Mouse (Mus musculus) neutrophil, adult 5-6 weeks (primary cell): ENCODE data around the gene Olfml2b. TPM values are rescaled to one million over a fixed set of nuclear protein-coding genes. Genes with fewer than 3 reads are reported as not detected.

Experiments used
- ATAC-seq: fragments of 151-379, 151-347 bp; 2 replicates; pipeline ENCODE4 v1.8.0; 2017; ENCODE audit warnings: mild to moderate bottlenecking, moderate TSS enrichment; ENCODE audit not compliant: insufficient number of reproducible peaks, poor library complexity, low FRiP score, severe bottlenecking; ENCODE audit errors: extremely low read depth
- total RNA-seq: library from RNA; stranded (forward); fragments of 200-1000 nt; gene quantifications from 2 replicates; pipeline ENCODE4 v1.2.3, GENCODE M21; 2017

Olfml2b gene
- total RNA-seq, 1 experiment from 2014 or later: 1.5 TPM

- no peak for ATAC-seq
Observed at GRCm38 (mm10) chr1:170679624-170680023, 35.3 kb downstream of the Olfml2b start.

- ATAC-seq: peak; percentile 28; the same call in 1 of the 2 replicates
Observed at GRCm38 (mm10) chr1:170683863-170684262, 39.5 kb downstream of the Olfml2b start.

- no peak for ATAC-seq
Observed at GRCm38 (mm10) chr1:170689773-170690172, 45.4 kb downstream of the Olfml2b start.

- no peak for ATAC-seq
Observed at GRCm38 (mm10) chr1:170691301-170691700, 47.0 kb downstream of the Olfml2b start.

- no peak for ATAC-seq
Observed at GRCm38 (mm10) chr1:170694821-170695291, 50.5 kb downstream of the Olfml2b start.

GRCm38 (mm10) chr1:170695326-170695725 lies 51.0 kb downstream of the Olfml2b start:
- no peak for ATAC-seq

- ATAC-seq: no peak
Observed at GRCm38 (mm10) chr1:170696996-170697395, 52.7 kb downstream of the Olfml2b start.

GRCm38 (mm10) chr1:170697771-170698356 lies 53.5 kb downstream of the Olfml2b start:
- no peak for ATAC-seq

GRCm38 (mm10) chr1:170698771-170699170 lies 54.4 kb downstream of the Olfml2b start:
- ATAC-seq: no peak

- no peak for ATAC-seq
Observed at GRCm38 (mm10) chr1:170699553-170699952, 55.2 kb downstream of the Olfml2b start.

GRCm38 (mm10) chr1:170700496-170701027 lies 56.2 kb downstream of the Olfml2b start:
- no peak for ATAC-seq

- no peak for ATAC-seq
Observed at GRCm38 (mm10) chr1:170701178-170701577, 56.8 kb downstream of the Olfml2b start.

- no peak for ATAC-seq
Observed at GRCm38 (mm10) chr1:170701582-170701981, 57.2 kb downstream of the Olfml2b start.

- ATAC-seq: peak; percentile 64; the same call in 1 of the 2 replicates
Observed at GRCm38 (mm10) chr1:170702263-170702662, 57.9 kb downstream of the Olfml2b start.

- no peak for ATAC-seq
Observed at GRCm38 (mm10) chr1:170702958-170703357, 58.6 kb downstream of the Olfml2b start.

GRCm38 (mm10) chr1:170704103-170704502 lies 59.8 kb downstream of the Olfml2b start:
- ATAC-seq: no peak

- ATAC-seq: no peak
Observed at GRCm38 (mm10) chr1:170704911-170705594, 60.7 kb downstream of the Olfml2b start.

- ATAC-seq: no peak
Observed at GRCm38 (mm10) chr1:170706046-170706445, 61.7 kb downstream of the Olfml2b start.

- no peak for ATAC-seq
Observed at GRCm38 (mm10) chr1:170709034-170709433, 64.7 kb downstream of the Olfml2b start.

- peak; percentile 98 for ATAC-seq
Observed at GRCm38 (mm10) chr1:170709481-170709880, 65.1 kb downstream of the Olfml2b start.
